Mouse (Mus musculus): ENCODE data around the gene Cd59a.

The Cd59a gene

DNA sequence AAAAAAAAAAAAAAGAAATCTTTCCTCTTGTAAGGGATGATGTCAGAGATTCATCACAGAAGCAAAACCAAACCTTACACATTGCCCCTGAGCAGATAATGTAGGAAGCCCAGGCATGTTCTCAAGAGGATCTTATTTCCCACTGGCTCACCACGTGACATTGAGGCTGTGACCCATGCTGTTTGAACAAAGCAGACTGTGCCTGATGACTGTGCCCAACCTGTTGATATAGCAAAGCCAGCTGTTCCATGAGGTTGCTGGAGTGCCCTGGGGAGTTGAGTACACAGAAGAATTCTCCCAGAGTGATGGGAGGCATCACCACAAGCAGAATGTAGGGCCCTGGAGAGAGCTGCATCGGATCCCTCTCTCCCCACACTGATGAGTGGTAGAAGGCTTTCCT, 40.3 kb downstream of the Cd59a start:
- DNase-seq (ENCODE audit: low read depth) = peak; percentile 20

DNA sequence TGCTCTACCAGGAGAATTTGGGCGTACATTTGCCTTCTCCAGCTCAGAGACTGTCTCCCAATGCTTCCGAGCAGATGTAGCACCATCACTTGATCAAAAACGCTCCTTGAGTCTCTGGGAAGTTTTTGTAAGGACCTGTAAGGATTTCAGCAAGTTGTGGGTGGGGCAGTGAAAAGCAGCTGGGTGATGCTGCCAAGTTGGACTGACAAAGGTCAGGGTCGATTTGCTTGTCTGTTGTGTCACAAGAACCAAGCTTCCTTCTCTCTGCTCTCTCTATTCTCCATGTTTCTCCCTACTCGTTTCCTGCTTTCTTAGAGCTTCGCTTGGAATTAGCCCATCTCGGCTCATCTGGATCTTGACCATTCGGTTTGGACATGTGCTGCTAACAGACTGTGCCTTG, 46.5 kb downstream of the Cd59a start:
- DNase-seq (ENCODE audit: low read depth) = no peak

DNA sequence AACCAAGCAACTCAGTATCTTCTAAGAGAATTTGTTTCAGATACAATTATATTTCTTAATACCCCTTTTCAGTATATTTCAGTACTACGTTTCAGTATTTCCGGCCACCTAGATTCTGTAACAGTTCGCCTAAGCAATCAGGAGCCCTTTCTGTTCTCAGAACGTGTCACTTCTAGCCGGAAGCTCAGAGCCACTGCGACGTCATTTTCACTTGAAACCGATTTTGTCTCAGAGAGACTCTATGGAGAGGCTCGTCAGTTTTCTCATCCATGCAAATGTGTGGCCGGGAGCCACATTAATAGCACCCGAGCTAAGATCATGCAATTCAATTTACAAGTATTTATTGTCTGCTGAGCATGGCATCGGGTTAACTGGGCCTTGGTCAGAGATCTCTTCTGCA, 48.4 kb downstream of the Cd59a start:
- DNase-seq (ENCODE audit: low read depth) = no peak

DNA sequence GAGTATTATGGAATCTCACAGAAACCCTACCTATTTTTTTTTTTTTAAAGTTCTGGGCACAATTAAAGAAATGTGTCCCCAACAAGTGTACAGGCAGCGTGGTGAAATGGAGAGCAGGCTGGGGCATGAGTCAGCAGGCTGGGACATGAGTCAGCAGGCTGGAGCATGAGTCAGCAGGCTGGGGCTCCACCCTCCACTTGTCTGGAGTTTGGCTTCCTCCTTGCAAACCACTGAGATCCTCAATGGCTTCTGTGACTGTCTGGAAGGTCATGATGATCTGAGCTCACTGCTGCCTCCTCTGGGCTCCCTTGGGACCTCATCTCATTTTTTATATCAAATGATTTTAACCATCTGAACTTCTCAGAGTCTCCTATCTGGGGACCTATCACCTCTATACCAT, 50.4 kb downstream of the Cd59a start:
- peak; percentile 86 for DNase-seq (ENCODE audit: low read depth)

DNA sequence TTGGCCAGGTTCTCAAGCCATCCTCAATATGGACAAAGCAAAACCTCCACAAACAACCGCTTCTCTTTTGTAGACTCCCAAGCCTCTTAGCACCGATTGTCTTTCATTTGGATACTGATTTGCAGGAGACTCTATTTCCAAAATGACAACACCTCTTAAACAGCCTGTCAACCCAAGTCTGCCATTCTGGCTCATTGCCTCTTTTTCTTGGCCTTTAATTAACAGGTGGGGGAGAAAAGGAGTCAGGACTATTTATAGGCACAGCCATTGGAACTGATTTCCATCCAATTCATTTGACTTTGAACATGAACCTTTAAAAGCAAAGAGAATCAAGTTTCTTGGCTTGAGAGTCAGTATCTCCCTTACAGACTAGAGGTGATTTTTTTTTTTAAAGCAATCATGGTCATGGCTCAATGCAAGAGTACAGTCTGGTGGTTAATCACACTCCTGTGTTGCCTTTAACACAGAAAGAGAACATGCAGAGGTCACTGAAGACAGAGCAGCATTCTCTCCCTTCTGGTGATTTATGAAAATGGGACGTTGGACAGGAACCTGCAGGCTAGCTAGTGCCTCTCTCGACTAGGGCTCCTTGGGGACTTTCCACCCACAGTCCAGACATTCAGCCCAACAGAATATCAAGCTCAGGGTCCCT, 52.4 kb downstream of the Cd59a start:
- DNase-seq (ENCODE audit: low read depth) = no peak

GRCm38 (mm10) chr2:104150608-104151397, 55.2 kb downstream of the Cd59a start:
- peak; percentile 52 for DNase-seq (ENCODE audit: low read depth)

- DNase-seq (ENCODE audit: low read depth) = no peak
Observed at GRCm38 (mm10) chr2:104153345-104153744, 57.7 kb downstream of the Cd59a start.

- no peak for DNase-seq (ENCODE audit: low read depth)
Observed at GRCm38 (mm10) chr2:104153876-104154275, 58.3 kb downstream of the Cd59a start.

DNA sequence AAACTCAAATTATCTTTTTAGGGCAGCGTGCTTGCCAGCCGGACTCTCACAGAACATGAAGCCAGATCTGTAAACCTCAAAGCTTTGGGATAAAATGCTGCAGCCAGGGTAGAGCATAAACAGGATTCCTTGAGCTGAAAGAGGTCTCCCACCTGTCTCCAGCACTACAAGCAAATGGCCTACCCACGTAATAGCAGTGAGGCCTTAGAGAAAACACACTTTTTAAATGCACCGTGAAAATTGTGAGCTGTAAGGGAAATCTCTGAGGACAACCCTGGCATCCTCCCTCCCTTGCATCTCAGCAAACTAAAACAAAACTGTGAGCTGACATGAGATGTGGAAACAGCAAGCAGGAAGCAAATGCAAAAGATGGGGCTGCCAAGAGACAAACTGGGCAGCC, 62.2 kb downstream of the Cd59a start:
- no peak for DNase-seq (ENCODE audit: low read depth)

GRCm38 (mm10) chr2:104163418-104163817, 67.8 kb downstream of the Cd59a start:
- no peak for DNase-seq (ENCODE audit: low read depth)

- no peak for DNase-seq (ENCODE audit: low read depth)
Observed at GRCm38 (mm10) chr2:104163978-104164487, 68.4 kb downstream of the Cd59a start.

Data from 416B (cell line).